Mouse (Mus musculus) embryo, embryonic 11.5 days (tissue): Measurements from ENCODE around the gene Adamts4.
"Not testable (repeated sequence)": the region's sequence is repeated elsewhere in the genome, so short reads cannot be mapped to it uniquely, and the experiment has no call there.

Experiments used
- DNase-seq: peaks from one replicate; pipeline ENCODE4 v3.0.0-alpha.2; 2012; ENCODE audit warnings: low read depth, low spot score

Adamts4 gene

DNA sequence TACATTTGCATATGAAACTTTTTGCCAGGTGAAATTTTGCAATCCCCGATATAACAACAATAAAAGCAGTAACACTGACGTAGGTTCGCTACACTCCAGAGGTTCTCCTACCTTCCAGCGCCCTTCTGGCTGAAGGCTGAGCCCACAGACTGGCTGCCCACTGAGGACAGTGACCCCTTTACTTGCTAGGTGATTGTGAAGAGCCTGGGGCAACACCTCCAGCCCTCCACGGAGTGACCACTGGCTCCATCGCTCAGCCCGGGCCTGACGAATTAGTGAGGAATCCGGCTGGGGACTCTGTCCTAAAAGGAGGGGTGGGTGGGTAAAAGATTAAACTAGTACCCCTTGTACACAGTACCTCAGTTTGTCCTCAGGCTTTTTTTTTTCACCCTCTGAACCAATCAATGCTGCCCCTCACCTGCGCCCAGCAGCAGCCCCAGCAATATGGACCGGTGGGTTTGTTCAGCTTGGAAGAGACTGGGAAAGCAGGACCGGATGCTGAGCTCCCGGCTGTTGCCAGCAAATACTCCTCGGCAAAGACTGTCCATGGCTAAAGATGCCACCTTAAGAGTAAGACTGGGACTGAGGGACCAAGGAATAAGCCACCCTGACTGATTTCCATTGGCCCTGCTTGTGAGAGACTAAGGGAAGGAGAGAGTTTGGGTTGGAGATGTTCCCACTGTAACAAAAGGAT is 28.9 kb downstream of the Adamts4 start:
- no peak for DNase-seq

DNA sequence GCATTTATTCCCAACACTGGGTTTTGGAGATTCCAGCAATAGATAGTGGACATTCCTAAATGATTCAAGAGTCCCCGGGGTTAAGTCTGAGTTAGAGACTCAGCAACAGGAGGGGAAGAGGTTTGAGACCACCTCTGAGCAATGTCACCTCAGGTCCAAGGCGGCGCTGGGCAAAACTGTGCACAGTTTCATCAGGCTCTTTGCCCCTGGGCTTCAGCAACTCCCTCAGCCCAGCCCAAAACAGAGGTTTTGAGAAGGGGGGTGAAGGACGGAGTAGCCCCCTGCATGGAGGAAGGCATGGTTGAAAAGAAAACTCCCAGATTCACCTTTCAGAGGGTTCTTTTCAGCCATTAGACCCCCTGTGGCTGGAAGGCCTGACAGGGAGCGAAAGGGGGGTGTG is 29.5 kb downstream of the Adamts4 start:
- no peak for DNase-seq

GRCm38 (mm10) chr1:171280250-171280915 is 30.2 kb downstream of the Adamts4 start:
- DNase-seq, result no peak

DNA sequence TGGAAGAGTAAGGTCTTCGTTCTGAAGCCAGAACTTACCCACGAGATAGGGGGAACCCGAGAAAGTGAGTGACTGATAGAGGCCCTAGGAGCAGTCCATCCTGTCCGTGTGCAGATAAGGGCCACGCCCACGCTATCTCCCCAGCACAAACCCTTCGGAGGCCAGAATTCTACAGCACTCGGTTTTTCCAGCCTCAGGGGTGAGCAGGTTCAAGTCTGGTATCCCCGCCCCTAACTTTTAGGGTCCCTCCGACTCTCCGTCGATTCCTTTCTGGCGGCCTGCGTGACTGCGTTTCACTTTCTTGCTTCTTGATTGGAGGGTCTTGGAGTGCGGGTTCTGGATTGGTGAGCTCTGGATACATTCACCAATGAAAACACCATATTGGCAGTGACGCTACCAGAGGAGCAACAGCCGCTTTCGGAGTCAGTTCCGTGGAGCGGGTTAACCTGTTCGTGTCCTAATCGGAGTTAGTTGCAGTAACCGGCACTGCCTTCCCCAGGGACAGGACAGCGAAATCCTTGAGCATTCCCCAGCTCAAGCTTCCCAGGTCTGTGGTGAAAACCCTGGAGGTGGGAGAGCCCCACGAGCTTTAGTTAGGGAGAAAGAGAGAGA is 30.8 kb downstream of the Adamts4 start, which contains the start of gene Ppox:
TSS of gene Ppox (minus strand) at position 271 of the 612 bp plus-strand sequence.
- DNase-seq, result peak; percentile 92

DNA sequence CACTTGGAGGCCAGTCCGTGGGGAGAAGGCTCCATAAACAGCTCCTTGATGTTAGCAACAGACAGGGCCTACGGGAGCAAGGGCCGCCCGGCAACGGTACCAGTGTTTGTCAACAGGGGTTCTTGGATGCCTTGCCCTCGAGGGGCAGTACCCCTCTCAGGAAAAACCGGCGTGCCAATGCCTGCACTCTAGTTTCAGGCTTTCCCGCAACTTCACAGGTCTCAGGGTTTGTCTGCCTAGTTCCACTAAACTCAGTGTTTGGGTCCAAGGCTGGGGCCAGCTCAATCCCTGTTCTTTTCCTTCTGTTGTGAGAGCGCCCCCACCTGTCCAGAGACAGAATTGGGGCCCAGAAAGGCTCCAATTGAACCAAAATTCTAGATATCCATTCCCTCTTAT is 31.3 kb downstream of the Adamts4 start:
- peak; percentile 57 for DNase-seq

- DNase-seq, result no peak
Measured at GRCm38 (mm10) chr1:171282086-171282805, 32.0 kb downstream of the Adamts4 start.

DNA sequence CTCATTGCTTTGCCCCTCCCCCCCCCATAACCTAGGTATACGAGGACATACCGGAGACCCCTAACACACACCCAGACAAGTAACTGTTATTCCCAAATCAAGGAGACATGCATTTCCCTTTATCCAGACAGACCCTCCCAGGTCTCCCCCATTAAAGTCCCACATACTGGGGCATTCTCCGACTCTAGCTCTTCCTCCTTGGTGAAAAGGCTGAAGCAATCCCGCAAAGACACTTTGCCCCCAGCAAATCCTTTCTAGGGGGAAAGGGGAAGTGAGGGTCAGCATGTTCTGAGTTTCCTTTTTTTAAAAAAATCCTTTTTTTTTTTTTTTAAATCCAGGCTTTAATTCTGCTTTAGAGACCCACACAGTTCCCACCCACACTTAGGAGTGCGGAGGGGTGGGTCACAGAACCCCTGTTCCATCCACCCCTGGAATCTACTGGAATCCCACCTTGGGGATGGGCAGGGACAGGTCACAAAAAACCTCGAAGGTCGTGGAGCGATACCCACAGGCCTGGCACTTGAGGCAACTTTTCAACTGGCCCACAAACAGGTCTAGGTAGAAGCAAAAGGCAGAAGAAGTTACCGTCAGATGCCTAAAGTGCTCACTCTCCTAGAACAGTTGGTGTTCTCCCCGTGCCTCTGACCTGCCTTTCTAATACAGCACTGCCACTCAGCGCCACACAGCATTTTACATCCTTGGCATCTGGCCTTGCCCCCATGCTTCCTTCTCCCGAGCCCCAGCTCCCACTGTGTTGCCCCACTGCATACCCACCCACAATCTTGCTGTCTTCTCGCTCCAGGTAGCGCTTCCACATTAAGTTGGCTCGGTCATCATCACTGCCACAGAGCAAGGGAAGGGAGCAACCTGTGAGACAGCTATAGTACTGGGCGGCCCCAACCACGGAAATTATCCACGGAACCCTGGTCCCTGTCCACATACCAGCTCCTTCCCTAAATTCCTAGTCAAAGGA is 33.3 kb downstream of the Adamts4 start:
- no peak for DNase-seq

- DNase-seq, result no peak
Measured at GRCm38 (mm10) chr1:171284491-171284890, 34.3 kb downstream of the Adamts4 start.

DNA sequence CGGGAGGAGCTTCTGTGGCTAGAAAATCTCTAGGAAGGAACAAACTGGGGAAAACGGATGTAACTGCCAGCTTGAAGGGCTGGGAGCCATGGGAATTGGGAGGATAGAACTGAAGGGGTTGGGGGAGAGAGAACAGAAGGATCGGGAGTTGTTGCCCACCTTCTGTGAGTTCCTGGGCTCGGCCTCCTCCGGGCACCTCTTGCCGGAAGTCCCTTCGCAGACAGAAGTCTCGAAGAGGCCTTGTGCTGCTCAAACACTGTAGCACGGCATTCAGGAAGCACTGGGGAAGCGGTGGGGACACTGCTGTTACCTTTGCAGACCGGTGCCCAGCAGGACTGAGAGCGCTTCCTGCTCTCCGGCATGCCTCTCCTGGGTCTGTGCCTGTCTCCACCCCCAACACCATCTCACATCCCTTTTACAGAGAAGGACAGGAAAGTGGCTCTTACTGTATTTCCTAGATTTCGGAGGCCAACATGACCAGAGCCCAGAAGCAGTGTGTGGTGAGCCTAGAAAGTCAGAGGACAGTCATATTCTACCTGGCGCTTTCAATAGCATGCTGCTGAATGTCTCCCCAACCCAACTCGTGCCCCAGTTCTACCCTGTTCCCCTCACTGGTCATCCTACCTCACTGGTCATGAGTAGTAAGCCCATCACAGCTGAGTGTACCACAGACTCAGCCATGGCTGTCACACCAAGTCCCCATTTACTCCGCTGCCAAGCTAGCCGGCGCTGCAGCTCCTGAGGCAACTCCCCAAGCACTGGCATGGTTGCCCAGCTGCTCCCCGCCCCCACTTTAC is 35.1 kb downstream of the Adamts4 start:
- DNase-seq, result no peak

GRCm38 (mm10) chr1:171286517-171286916 is 36.3 kb downstream of the Adamts4 start:
- DNase-seq, result no peak

DNA sequence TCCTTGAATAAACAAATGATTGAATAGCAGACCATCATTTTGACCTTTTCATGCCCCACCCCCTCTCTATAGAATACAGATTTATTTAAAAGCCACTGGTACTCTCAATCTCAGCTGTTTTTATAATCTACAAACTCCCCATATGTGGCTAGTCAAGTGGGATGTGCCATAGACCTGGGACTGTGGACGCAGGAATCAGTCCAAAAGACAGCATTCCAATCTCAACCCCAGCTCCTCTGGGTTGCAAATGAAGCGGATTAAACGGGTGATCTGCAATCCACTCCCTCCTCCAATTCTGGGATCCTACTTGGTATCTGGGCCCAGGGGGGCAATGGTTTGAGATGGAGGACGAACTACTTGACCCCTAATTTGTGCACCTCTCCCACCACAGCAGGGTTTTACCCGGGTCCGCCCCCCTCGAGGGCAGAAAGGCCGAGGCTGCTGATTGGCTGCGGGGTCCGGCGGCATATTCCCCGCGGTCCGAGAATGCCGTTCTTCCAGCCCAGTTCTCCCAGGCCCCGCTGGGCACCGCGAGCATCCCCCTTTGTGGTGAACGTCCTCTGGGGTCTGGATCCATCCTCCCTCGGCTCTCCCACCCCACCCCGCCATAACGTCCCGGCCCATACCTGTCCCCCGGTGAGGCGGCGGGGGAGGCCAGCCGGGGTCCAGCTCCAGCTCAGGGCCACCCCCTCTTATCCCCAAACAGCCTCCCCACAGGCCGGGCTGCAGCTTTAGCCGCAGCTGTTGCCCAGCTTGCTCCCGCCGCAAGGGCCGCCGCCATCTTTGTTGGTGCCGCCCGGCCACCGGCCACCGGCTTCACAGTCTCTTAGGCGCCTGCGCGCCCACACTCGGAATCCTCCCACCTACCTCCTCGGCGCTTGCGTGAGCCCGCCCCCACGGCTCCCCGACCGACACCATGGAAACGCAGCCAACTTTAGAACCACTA is 37.2 kb downstream of the Adamts4 start, which contains the start of gene Usp21:
TSS of gene Usp21 (minus strand) at position 856 of the 946 bp plus-strand sequence.
- DNase-seq, result peak; percentile 90

DNA sequence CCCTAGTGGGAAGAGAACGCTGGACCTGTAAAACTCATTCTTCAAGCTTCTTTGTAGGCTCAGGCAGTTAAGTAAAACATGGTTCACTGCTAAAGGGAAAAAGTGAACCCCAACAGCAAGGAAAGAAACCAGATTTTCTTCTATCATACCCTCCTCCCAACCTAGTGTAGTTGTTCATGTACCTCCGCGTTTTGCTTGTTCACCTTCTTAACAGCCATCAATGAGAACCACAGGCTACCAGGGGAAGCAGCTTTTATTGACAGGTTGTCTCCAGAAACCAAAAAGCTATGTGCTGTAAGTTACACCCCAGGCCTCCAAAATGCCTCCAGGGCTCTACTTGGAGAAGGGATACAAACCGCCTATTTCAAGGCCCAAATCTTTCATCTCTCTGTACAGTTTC is 38.1 kb downstream of the Adamts4 start:
- no peak for DNase-seq

- no peak for DNase-seq
Measured at GRCm38 (mm10) chr1:171293351-171293750, 43.1 kb downstream of the Adamts4 start.

DNA sequence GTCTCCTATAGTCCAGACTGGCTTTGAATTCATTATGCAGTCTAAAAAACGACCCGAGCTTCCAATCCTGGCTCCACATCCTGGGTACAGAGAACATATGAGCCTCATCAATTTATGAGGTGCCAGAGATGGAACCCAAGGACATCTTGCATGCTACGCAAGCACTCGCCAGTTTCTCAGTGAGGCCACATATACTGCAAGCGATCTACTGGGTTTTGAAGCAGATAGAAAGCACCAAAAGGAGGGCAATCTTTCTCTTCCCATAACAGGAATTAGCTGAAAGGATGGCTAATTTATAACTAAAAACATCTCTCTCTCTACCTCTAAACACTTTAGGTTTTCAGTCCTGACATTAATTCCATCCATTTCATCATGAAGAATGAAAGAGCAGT is 43.7 kb downstream of the Adamts4 start:
- DNase-seq, result no peak

- DNase-seq, result peak; percentile 73
Measured at GRCm38 (mm10) chr1:171294298-171295062, 44.3 kb downstream of the Adamts4 start, which contains the start of gene Ufc1. Gene Ufc1 (minus strand): TSS chr1:171295024.

DNA sequence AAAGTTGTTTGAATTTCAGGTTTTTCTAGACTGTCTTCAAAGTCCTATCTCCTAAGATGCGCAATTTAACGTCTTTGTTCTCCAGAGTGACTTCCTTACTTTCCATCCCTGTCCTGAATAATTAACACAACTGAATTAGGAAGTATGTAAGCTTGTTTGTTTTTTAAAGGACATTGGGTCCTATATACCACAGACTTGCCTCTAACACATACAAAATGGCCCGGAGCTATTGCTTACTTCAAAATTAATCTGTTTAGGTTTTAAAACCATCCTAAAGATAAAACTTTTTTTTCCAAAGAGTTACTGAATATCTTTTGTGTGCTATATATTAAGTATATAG is 44.8 kb downstream of the Adamts4 start:
- DNase-seq, result no peak

DNA sequence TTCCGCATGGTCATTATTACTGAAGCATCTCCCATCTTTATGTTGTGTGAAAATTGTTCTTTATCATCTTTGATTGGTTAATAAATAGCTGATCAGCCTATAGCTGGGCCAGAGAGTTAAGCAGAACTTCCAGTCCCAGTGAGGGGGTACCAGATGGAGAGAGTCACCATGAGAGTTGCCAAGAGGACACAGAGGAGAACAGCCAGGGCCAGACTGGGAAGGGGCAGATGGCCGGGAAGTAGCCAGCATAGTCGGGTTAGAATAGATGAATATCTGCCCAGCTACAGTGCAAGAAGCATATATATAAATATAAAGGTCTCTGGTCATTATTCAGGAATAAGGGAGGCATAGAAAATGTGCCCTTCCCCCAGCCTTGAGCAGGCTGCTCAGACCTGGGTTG is 48.0 kb downstream of the Adamts4 start:
- no peak for DNase-seq

GRCm38 (mm10) chr1:171306157-171306556 is 55.9 kb downstream of the Adamts4 start:
- not testable (repeated sequence) for DNase-seq
